Mouse (Mus musculus) cerebellum, adult 11 months (tissue): ENCODE measurements around the gene Pgm1.

ENCODE experiments used
- DNase-seq: peaks from one replicate; pipeline ENCODE4 v3.0.0; 2022

Pgm1 gene

GRCm38 (mm10) chr4:100012361-100013035 lies 83.3 kb downstream of the Pgm1 start:
- no peak for DNase-seq

GRCm38 (mm10) chr4:100027773-100028172 lies 98.6 kb downstream of the Pgm1 start:
- no peak for DNase-seq

- peak; percentile 58 for DNase-seq
These were observed 99.4 kb downstream of the Pgm1 start for GRCm38 (mm10) chr4:100028641-100029040.

- no peak for DNase-seq
These were observed 102.1 kb downstream of the Pgm1 start for GRCm38 (mm10) chr4:100031270-100031669.

GRCm38 (mm10) chr4:100032608-100033007 lies 103.4 kb downstream of the Pgm1 start:
- DNase-seq: no peak

- DNase-seq: no peak
These were observed 104.7 kb downstream of the Pgm1 start for GRCm38 (mm10) chr4:100033944-100034343.

GRCm38 (mm10) chr4:100034971-100035370 lies 105.8 kb downstream of the Pgm1 start:
- DNase-seq: no peak

GRCm38 (mm10) chr4:100035919-100036554 lies 106.8 kb downstream of the Pgm1 start:
- DNase-seq: no peak
